Mouse (Mus musculus): Measurements from ENCODE around the gene 2310050C09Rik.
A peak's percentile ranks its signal among the peaks of the same experiment; 100 is the strongest.

The 2310050C09Rik gene

DNA sequence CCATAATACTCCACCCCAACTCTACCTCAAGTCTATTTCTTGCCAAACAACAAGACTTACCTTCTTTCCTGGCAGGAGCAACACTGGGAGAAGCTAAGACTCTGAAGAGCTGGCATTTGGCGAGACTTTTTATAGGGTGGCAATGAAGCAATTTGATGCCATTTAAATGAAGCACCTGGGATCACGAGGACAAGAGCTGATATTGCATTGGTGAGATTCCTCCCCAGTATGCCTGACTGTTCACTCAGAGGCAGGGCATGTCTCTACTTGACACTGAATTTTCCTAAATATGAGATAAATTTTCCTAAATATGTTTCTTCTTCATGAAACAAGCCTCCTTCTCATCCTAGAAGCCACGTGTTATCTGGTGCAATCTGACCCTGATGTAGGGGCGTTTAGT is at the start of gene 2310050C09Rik:
Gene 2310050C09Rik (minus strand): TSS at position 101 of the 400 bp plus-strand sequence.
- DNase-seq (ENCODE audit: low read depth, low spot score) = no peak

DNA sequence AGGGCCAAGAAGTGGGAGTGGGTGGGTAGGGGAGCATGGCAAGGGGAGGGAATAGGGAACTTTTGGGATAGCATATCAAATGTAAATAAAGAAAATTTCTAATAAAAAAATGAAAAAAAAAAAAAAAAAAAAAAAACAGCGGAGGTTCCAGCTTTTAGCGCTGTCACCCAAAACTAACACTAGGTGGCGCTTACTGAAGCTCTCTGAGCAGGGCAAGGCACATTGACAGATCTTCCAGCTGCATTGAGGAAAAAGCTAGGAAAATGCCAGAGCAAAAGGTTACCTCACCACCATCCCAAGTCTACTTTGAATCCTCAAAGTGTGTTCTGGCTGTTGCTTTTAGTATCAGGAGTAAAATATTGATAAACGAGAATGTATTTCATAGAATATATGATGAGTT is 37.6 kb upstream of the 2310050C09Rik start:
- DNase-seq (ENCODE audit: low read depth, low spot score) = peak; percentile 37

DNA sequence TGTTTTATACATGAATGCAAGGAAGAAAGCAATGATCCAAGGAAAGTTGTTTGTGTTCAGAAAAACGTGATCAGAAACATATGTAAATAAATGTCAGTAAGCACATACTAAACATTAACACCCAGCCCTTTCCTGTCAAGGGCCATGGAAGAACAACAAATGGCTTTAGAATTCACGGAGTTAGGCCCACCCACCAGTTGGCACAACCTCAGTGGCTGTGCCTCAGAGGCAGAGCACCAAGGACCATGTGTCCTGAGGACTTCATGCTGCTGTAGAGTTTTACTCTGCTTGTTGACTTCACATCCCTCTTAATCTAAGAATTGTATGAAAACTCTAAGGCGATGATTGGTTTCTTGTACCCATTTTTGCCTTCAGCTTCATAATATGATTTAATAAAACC is 35.2 kb upstream of the 2310050C09Rik start:
- DNase-seq (ENCODE audit: low read depth, low spot score) = no peak

DNA sequence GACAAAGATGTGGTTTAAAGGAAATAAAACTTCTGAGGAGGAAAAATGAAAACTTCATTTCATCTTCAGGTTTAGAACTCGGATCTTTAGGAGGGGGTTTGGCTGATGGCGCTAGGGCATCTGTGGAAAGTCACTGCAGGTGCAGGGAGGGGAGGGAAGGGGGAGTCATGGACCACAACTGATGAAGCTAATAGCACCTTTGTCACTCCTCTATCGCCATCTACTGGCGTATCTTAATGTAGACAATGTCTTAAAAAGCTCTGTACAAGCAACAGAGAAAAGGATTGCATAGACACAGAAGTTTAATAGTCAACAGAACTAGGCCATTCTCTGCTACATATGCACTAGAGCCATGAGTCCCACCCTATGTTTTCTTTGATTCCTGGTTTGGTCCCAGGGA is 33.6 kb upstream of the 2310050C09Rik start:
- peak; percentile 73 for DNase-seq (ENCODE audit: low read depth, low spot score)

DNA sequence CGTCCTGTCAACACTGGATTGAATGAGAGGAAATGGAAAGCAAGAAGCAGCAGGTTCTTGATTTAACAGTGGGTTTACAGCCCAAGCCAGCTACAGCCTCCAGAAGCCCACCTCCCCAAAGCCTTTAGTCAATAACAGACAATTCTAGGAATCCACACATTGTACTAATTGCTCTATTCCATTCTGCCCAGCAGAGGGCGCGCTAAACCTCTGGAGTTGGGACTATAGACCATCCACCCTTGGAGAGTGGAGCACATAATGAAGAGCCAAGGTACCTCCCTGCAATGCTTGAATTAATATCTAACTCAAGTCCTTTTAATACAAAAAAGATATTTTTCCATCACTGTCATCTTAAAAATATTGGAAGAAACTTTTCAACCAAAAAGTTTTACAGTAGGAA is 33.0 kb upstream of the 2310050C09Rik start:
- peak; percentile 63 for DNase-seq (ENCODE audit: low read depth, low spot score)

DNA sequence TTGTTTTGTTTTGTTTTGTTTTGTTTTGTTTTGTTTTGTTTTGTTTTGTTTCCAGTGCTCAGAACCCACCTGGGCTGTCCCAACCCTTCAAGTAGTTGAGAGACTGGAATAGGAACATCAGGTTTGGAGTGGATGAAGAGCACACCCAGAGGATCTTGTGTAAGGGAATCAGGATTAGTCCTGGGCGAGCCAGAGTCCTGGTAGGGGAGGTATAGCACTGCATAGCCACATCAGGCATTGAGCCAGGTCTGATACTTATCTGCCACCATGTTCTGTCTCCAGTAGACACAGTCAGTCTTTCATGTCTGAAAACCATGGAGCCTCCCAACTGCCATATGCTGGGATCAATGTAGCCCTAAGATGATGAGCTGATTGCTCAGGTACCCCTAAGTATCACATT is 24.5 kb upstream of the 2310050C09Rik start:
- no peak for DNase-seq (ENCODE audit: low read depth, low spot score)

DNA sequence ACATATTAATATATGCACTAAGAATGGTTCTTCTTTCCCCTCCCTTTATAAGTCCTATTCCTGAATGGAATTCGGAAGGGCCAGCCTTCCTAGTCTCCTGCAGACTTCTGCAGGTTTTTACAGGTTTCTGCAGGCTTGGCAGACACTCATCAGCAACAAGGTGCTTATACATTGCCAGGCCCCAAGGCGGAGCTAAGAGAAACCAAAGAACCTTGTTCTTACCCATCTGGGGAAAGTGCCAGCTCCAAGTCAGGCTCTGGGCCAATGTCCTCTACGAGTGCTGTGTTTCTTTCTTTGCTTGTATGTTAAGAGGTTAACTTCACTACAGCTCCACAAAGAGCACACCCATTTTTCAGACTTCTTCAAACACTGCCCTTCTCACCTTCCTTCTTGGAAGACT is 24.0 kb upstream of the 2310050C09Rik start:
- DNase-seq (ENCODE audit: low read depth, low spot score) = no peak

DNA sequence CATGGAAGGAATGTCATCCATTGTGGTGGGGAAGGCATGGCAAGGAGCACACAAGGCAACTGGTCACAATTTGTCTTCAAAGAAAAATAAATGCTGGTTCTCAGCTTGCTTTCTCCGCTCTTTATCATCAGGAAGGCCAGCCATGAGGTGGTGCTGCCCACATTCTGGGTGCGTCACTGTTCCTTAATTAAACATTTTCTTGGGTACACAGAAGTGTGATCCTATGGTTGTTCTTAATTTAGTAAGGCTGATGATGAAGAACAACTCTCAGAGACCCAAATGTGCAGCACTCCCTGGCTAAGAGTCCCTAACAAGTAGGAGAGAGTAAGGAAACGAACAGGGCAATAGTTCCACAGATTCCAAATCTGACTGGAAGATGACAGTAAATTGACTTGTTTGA is 4.2 kb upstream of the 2310050C09Rik start:
- DNase-seq (ENCODE audit: low read depth, low spot score) = no peak

DNA sequence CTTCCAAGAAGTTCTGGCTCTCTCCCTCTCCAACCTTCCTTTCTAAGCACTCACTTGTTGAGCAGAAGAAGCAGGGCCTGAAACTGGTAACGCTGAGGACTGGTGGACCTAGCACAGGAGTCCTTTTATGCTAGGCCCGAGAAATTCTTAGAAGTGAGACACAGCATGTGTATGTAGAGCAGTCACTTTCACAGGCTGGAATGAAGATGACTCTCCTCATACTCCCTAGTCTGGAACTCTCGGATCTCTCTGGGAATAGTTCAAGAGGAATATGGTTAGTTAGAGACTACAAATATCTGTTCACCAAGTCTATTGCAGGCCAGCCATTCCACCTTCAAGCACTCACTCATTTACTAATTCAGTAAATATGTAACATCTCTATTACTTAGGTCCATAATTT is 18.8 kb downstream of the 2310050C09Rik start, which contains the start of gene Lce1l:
Gene Lce1l (minus strand): TSS at position 101 of the 400 bp plus-strand sequence.
- DNase-seq (ENCODE audit: low read depth, low spot score) = no peak

DNA sequence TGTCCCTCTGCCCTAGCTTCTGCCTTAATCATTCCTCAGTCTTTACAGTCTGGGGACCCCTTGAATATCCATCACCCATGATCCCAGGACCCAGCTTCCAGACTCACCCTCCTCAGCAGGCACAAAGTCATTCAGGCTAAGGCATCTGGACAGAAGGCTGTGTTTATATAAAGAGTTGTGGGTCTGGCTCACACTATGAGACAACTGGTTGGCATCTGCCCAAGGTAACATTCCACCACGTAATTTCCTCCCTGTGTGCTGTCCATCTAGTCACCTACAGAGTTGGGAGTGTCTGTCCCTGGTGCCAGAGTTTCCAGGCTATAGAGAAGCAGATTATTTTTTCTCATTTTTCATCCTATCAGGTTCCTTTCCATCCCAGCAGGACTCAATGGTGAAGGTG is 42.9 kb downstream of the 2310050C09Rik start, which contains the start of gene Kprp:
Gene Kprp (minus strand): TSS at position 140 of the 400 bp plus-strand sequence.
- DNase-seq (ENCODE audit: low read depth, low spot score) = no peak

DNA sequence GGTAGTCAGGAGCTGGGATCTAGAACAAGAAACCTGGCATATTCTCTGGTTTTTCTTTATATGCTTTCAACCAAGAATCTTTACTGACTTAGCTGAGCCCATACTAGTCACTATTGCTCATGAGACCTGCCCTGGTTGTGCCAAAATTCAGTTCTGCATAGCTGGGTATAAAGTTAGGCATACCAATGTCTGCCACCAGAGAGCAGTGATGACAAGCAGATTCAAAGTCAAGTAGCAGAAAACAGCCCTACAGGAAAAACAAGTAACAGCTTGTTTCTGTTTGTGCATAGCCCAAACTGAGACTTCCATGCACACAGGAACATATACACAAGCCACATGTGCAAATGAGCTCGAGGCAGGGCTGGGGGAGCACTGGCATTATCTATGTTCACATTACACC is 44.2 kb downstream of the 2310050C09Rik start:
- no peak for DNase-seq (ENCODE audit: low read depth, low spot score)

Measured in R1 (cell line).